Mouse (Mus musculus): ENCODE results near the gene Ppp1r8.
A peak's percentile ranks its signal among the peaks of the same experiment; 100 is the strongest.

Gene Ppp1r8

DNA sequence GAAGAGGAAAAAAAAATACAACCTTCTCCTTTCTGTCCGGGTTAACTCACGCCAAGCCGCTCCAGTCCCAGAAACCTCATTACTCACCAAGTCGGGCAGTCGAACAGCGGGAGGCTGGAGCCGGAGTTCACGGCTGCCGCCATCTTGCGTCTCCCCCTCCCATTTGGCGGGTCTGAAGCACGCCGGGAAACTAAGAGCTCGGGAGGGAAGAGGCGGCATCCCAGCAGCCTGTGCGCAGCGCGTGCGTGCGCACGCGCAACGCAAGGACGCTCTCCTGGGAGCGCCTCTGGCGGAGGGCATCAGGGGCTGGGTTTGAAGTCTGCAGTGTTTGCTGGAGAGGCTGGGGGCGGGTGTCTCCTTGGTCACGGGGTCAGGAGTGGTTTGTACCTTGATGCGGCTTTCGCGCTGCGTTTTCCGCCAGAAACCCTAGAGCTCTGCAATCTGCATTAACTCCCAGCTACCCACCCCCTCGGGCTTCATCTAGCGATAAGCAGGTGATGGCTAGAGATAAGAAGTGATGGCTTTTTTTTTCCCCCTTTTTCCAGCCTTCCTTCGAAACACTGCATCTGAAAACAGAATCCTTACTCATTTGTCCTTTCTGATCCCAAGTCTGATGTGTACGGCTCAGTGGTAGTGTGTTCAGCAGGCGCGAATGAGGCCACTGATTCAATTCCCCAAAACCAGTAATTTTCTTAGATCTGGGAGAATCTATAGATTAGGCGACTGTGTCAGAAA, at the start of gene Ppp1r8:
Gene Ppp1r8 (minus strand): TSS at position 200 of the 735 bp plus-strand sequence.
- peak; percentile 92 to 96 for DNase-seq

DNA sequence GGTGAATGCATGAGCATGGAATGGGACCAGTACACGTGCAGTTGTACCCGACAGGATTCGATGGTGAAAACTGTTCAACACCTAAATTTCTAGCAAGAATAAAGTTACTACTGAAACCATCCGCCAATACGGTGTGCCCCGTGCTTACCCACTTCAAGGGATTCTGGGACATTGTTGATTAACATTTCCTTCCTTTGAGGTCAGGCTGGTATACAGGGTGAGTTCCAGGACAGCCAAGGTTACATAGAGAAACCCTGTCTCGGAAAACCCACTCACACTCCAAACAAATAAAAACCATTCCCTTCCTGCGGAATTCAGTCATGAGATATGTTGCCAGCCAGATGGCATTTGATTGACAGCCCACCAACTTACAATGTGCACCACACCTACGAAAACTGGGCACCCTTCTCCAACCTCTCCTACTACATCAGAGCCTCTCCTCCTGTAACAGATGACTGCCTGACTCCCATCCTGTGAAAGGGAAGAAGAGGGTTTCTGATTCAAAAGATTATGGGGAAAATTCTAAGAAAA, 41.9 kb upstream of the Ppp1r8 start:
- peak in 1 of 2 experiments; percentile 7 for DNase-seq

DNA sequence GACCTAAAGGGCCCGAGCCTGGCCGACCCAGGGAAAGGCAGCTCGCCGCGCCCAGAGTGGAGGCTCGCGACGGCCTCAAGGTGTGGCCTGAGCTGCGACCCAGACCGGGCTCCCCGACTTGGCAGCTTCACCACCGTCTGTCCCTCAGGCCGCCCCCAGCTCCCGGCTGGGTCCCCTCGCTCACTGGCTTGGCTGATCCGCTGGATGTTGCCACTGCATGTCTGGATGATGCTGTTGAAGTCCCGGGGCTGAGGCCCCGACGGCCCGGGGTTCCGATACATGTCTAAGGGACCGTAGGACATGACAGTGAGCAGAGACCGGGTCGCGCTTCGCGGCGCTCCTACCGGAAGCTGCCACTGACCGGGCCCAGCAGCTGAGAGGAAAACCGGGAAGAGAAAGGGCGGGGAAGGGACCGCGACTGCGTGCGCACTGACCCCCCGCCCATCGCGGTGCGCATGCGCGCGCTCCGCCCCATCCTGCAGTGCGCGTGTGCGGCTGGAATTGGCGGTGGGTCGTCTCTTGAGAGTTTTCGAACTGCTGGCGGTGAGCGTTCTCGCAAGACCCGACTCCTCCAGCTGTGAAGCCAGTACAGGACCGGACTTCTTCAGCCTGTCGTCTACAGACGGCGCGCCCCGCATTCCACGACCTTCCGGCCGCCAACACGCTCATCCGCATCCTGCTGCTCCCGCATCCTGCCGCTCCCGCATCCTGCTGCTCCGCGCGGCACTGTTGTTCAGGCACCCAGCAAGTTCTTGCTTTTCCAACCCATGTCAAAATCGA, 41.3 kb upstream of the Ppp1r8 start, which contains the start of gene Stx12:
Gene Stx12 (minus strand): TSS at position 446 of the 780 bp plus-strand sequence.
- DNase-seq = peak; percentile 95 to 96

DNA sequence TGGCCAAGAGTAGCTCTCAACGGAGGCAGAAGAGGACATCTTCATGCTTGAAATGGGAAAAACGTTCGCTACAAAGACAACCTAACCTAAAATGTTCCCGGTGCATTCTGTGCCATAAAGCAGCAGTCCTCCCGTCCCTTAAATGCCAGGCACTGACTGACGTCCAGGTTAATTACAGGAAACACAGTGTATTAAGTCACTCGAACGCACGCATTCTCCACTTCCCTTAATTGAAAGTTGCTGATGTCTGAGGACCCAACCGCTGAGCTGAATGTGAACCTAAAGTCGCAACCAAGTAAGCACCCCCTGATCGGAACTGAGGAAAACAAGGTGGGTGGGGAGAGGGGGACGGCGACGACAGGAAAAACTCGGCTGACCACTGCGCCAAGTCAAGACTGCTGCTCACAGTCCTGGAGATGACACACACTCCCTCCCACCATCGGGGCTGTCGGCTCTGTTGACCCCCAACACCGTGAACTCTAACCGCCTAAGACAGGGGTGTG, 40.6 kb upstream of the Ppp1r8 start:
- no peak for DNase-seq

DNA sequence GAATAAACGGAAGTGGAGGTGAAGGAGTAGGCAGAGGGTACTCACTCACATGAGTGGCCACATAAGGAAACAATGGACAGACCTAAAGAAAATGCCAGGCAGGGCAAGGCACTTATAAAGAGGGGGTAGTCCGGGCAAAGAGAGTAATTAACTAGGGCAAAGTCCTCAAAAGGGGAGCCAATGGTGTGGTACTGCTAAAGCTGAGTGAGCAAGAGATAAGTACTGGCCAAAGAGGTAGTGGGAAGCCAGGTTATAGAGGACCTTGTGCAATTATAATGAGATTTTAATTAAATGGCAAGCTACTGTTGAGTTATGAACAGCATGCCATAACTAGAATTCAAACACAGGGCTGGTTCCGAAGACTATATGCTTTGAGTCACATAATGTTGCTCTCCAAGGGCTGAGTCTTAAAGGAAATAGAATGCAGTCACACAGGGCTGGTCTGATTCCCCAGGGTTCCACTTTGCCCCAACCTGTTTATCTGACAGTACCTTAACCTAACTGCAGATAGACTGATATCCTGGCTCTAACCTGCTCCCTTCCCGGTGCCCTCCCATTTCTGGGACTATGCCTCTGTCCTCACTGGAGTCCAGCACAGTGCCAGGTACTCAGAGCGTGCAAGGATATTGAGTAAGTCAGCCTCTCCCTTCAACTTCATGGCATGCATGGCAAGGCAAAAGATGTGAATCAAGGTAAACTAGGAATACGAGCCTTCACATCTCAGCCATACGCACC, 31.6 kb upstream of the Ppp1r8 start:
- DNase-seq = no peak

DNA sequence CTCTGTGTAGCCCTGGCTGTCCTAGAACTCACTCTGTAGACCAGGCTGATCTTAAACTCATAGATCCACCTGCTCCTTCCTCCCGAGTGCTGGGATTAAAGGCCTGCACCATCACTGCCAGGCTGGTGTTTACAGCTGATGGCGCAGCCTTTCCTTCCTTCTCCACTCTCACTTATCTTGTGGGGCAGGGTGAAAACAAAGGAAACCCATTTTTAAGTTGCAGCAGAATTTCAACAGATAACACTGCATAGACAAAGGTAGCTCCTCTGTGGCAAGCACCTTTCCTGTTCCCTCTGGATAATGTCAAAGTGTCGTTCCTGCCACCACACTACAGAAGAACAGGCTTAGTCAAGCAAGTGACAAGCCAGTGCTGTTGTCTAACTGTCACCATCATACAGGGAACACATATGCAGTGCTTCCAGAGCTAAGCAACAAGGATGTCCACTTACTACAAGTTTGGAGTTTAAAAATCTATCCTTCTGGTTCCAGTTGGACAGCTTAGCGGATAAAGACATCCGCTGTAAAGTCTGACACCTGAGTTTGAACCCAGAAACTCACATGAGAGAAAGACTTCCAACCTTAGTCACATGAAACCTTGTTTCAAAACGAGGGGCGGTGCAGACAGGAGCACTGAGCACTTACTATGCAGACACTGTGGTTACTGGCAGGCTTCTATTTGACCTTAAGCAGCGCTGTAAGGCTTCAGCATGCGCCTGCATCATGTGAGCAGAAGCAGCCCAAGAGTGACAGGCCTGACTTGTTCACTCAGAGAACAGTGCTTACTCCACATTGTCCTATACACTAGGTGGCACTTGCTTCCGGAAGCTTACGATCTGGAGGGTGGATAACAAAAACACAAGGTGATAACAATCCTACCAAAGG, 30.8 kb upstream of the Ppp1r8 start:
- no peak for DNase-seq

DNA sequence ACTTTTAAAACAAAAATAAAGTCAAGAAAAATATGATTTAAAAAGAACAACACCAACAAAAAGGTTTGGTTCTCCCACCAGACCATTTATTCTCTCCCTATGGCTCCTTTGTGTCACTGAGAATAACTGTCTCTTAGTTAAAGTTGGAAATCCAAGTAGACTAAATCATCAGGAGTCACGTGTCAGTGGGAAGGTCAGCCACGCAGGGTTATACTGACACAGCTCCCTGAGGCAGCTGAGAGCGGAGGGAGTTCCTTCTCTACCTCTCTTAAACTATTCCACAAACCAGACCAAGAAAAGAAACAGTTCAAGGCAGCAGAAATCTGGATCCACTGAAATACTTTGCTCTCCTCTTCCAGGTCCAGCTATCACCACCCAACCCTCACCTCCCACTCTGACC, 28.1 kb upstream of the Ppp1r8 start:
- no peak for DNase-seq

DNA sequence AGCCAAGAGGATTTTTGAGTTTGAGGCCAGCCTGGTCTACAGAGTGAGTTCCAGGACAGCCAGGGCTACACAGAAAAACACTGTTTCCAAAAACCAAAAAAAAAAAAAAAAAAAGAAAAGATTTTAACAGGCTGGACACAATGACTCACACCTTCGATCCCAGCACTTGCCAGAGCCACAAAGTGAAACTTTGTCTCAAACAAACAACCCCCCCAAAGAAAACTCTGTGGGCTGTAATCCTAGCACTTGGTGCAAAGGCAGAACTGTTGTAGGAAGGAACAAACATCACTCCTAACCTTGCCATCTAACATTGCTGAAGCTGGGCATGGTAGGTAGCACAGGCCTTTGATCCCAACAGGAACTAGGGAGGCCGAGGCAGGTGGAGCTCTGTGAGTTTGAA, 21.9 kb upstream of the Ppp1r8 start:
- DNase-seq = no peak

DNA sequence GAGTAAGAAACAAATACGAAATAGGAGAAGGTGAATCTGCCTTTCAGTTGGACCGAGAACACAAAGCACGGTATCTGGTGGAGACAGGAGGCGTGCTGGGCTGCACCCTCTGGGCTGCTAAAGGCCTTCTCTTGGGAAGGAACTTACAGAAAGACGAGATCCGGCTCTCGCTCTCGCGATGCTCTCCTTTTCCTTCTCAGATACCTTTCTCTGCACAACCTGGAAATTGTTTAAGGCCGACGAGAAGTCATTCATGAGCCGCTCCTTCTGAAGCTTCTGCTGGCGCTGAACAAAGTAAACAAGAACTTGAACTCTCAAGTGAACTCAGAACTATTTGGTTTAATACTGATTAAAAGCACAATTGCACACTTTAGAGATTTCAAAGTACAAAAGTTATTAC, 20.0 kb upstream of the Ppp1r8 start:
- no peak for DNase-seq

DNA sequence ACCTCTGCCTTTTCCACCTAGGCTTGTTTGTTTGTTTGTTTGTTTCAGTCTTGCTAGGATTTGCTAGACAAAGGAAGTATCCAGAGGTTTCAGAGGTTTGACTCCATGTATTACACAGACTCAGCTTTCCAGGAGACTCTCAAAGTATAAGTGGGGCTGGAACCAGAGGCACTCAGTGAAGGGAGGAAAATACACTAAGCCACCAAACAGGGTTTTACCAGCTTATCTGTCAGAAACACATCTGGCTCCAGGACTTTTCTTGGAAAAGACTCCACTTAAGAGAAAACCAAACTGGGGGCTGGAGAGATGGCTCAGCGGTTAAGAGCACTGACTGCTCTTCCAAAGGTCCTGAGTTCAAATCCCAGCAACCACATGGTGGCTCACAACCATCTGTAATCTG, 17.9 kb upstream of the Ppp1r8 start:
- no peak for DNase-seq

DNA sequence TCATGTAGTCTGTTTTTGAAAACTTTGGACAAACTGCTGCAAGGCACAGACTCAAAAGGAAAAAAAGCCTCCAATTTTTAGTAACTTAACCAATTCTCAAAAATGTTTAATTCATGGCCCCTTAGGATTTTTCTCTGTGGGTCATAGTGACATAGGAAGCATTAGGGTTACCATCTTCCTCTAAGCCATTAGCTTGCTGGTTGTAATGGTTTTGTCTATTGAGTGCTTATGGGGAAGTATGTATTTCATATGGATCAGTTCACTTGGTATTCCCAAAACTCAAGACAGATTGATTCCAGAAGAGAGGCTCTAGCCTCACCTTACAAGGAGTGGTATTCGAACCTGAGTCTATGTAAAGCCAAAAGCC, 719 bp upstream of the Ppp1r8 start:
- no peak for DNase-seq

DNA sequence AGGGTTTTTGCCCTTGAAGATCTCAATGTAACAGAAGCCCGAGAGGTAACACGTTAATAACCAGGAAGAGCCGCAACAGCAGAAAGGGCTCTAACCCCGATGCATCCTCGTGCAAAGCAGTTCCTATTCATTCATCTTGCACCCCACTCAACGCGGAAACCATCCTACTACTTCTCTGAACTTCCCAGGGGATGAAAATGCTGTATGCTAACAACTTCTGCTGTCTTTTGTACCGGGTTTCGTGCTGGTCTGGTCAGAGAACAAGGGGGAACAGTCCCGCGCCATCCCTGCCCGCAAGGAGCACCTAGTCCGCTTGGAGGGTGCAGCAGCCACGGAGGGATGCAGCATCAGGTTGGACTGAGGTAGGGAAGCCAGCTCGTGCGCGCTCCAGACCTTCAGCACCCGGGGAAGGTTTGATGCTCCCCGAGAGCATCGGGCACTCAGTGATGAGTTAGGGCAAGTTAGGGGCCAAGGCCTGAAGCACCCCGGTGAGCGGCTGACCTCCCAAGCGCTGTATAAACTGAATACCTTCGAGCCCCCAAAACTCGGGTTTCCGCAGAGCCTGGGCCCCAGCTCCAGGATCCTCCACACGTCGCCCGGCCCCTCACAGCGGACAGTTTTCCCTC, 575 bp downstream of the Ppp1r8 start:
- DNase-seq = peak; percentile 50 to 56

DNA sequence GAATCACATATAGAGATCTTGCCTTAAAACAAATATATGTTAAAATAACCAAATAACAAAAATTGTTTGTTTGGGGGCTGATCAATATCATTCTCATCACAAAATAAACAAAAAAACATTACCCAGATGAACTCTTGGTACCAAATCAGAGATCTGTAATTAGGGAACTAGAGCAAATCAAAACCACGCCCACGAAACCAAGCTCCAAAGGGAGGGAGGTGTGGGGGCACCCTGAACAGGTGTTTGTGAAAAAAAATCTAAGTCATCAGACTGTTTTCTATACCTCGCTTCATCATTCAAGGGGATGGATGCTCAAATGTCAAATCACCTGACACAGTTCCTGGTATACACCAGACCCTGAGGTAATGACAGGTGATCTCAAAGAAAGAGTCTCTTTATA, 1.5 kb downstream of the Ppp1r8 start:
- DNase-seq = no peak

DNA sequence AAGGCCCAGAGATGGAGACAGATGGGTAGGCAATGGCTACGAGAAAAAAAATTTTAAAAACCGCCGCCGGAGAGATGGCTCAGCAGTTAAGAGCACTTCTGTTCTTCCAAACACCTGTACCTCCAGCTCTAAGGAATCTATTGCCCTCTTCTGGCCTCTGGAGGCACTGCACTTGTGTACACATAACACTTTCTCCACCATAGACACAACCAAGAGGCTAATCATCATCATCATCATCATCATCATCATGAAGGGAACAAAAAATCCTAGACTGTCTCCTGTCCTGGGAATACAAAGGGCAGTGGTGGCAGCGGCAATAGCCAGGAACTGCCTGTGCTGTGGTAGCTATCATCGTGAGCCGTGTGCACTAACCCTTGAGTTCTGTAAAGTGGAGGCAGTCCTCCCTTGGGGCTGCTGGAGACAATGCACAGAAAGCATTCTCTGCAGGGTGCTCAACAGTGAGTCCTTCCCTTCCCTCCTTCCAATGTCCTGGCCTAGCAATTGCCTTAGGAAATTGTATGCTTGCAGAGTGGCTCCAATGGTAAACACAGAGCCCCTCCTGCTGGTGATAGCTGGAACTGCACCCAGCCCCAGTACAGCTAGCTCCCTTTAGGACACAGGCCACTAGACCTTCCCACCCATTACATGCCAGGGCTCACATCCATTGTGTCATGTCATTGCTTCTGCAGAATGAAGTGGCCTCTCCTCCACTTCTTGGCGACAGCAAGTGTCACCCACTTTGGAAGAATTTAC, 19.2 kb downstream of the Ppp1r8 start:
- peak; percentile 65 to 67 for DNase-seq

DNA sequence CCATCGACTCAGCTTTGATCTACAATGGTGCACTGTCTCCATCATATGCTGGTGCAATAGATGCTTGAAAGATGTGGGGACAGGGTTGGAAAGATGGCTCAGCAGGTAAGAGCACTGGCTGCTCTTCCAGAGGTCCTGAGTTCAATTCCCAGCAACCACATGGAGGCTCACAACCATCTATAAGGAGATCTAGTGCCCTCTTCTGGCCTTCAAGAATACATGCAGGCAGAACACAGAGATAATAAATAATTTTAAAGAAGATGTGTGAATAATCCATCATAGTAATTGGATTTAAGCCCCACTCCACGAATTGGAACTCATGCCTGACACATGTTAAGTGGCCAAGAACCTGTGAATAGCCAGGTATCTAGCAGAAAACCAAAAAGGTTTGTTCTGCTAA, 24.5 kb downstream of the Ppp1r8 start:
- no peak for DNase-seq

DNA sequence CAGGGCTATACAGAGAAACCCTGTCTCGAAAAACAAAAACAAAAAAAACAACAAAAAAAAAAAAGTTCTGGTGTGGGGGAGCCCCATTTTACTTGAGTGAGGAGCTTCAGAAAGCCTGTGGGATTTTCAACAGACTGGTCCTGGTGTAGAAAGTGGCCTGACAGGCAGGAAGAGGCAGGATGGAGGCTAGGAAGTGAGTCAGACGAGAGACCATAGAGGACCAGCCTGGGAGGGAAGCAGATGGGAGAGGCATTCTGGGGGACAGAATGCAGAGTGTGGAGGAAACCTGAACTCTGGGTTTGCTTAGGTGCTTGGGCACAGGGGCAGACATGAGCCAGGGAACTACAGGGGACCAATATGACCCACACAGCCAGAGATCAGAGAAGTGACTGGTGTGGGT, 26.1 kb downstream of the Ppp1r8 start:
- DNase-seq = no peak

DNA sequence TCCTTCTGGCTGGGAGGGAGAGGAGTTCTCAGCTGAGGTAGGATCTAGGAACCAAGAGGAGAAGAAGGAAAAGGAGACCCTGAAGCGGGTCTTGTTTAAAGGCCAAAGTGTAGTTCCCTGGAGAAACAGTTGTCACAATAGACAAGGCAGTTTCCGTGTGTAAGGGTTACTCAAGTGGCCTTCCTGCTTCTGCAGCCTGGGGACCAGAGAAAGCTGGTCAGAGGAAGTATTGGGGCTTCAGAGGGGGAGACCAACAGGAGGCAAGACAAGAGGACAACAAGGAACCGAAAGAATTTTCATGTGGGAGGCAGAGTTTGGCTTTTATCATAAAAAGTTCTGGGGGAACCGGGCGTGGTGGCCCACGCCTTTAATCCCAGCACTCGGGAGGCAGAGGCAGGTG, 26.6 kb downstream of the Ppp1r8 start:
- no peak for DNase-seq

DNA sequence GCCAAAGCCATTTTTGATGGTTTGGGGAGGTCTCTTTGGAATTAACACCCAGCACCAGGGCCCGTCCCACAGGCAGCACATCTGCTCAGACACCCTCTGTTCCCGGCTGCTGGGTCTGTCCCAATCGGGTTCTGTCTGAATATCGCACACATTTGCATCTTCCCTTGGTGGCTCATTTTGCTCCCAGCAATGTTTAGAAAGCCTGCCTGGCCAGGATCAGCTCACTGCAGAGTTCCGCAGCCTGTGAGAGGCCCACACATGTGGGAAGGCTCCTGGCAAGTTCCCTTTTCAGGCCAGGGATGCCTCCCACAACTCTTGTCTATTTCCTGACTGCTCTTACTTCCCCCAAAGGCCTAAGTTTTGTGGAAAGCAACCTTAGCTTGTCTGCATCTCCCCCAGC, 33.3 kb downstream of the Ppp1r8 start:
- DNase-seq = no peak

DNA sequence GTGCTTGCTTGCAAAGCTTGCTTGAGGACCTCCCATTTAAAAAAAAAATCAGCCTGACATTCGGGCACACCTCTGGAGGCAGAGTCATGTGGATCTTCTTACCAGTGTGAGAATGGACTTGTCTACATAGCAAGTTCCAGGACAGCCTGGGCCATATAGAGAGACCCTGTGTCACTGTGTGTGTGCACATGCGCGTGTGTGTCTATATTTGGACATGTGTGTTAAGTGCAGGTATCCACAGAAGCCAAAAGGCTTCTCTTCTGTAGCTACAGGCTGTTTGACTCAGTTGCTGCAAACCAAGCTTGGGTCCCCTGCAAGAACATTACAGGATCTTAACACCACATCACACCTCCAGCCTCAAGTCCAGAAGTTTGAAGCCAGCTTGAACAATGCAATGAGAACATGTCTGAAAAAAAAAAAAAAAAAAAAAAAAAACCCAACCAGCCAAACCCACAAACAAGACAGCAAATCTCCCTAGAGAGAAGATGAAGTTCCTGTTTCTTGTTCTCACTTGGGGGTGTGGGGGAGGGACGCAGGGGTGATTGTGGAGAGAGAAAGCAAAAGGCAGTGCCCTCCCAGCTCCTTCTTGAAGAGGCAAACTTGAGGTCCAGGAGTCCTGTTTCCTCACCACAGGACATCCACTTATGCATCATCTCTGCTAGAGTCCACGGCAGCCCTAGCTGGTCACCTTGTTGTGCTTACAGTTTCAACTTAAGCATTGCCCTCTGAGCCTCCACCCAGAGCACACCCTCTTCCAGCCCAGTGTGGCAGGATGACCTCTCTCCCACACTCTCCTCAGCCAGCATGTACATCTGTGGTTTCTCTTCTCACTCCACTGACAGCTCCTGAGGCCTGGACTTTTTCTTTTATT, 35.0 kb downstream of the Ppp1r8 start:
- DNase-seq = no peak
